Mouse (Mus musculus) lung, embryonic 16.5 days (tissue): ENCODE results near the gene Ahcyl1. TPM values are rescaled to one million over a fixed set of nuclear protein-coding genes. Genes with fewer than 3 reads are reported as not detected.

ENCODE experiments used
- ATAC-seq: fragments of 200-750 bp; cut with Nextera tagmentation; 2 replicates; pipeline ENCODE4 v1.8.0; 2017; ENCODE audit warnings: low read depth, mild to moderate bottlenecking, moderate library complexity
- H3K27ac ChIP-seq: fragments of 300-500 bp; sonication (generic); 2 replicates; pipeline ENCODE4 v1.5.1; 2014; ENCODE audit warnings: mild to moderate bottlenecking, control low read depth, low read length
- H3K27me3 ChIP-seq: fragments of 300-500 bp; sonication (generic); 2 replicates; pipeline ENCODE4 v1.6.1; 2014; ENCODE audit warnings: low read depth, low read length, mixed read lengths; ENCODE audit not compliant: control insufficient read depth, insufficient read depth
- H3K36me3 ChIP-seq: fragments of 300-500 bp; sonication (generic); 2 replicates; pipeline ENCODE4 v1.6.1; 2014; ENCODE audit warnings: low read length; ENCODE audit not compliant: control insufficient read depth, insufficient read depth
- H3K4me1 ChIP-seq: fragments of 300-500 bp; sonication (generic); replicated peaks from 2 replicates; pipeline ENCODE4 v1.6.1; 2014; ENCODE audit warnings: low read length, mixed read lengths; ENCODE audit not compliant: control insufficient read depth, insufficient read depth
- H3K4me2 ChIP-seq: fragments of 300-500 bp; sonication (generic); 2 replicates; pipeline ENCODE4 v1.6.1; 2014; ENCODE audit warnings: low read depth, low read length, control low read depth
- H3K4me3 ChIP-seq: fragments of 300-500 bp; sonication (generic); 2 replicates; pipeline ENCODE4 v1.5.1; 2014; ENCODE audit warnings: mild to moderate bottlenecking, low read length, control low read depth
- H3K9ac ChIP-seq: fragments of 300-500 bp; sonication (generic); 2 replicates; pipeline ENCODE4 v1.6.1; 2014; ENCODE audit warnings: low read length, control low read depth
- H3K9me3 ChIP-seq: fragments of 300-500 bp; sonication (generic); 2 replicates; pipeline ENCODE4 v1.6.1; 2016; ENCODE audit warnings: low read length; ENCODE audit not compliant: control insufficient read depth
- WGBS: fragments of 180-500 bp; shearing (Covaris S2); extraction: QIAGEN DNeasy Blood & Tissue Kit; methylation state at CpG from one replicate; pipeline ENCODE4 v1.1.7; 2014; 5-methylcytosine and 5-hydroxymethylcytosine counted together
- polyA plus RNA-seq: library from polyadenylated mRNA; unstranded; fragments of >200 nt; fragmentation: Nextera tagmentation; extraction: Ambion mirVana; gene quantifications from 2 replicates; pipeline ENCODE4 v1.2.1, GENCODE M21; 2015

Ahcyl1 gene
- polyA plus RNA-seq, 1 experiment from 2014 or later, result 76.3 TPM

DNA sequence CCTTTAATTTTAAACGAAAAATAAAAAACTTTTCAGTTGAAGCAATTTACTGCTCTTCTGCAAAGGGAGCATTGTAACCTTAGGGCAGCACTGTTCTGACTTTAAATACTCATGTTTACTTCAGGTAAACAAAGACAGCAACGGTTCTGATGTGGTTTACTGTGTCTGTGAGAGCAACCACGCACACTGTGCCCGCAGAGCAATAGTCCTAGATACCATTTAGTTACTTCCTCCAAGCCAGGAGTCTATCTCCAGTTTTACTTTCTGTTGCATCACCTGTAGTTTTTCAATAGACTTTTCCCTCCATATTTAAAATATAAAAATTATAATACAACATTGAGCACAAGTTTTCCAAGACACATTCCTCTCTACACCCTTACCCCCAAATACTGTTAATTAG is 25.9 kb downstream of the Ahcyl1 start:
- ATAC-seq, result no peak
- WGBS, result 73% methylated on average over 4 of the region's 4 CpGs
- Histone ChIP-seq H3K36me3 (peaks cover 61% of the 10 kb centered on the region), H3K4me3 (no peak overlapping the region), H3K9ac (no peak overlapping the region), H3K27ac (no peak overlapping the region), H3K4me1 (no peaks in the 10 kb centered on the region), H3K4me2 (no peak overlapping the region), H3K9me3 (no peaks in the 10 kb centered on the region), H3K27me3 (no peaks in the 10 kb centered on the region)

DNA sequence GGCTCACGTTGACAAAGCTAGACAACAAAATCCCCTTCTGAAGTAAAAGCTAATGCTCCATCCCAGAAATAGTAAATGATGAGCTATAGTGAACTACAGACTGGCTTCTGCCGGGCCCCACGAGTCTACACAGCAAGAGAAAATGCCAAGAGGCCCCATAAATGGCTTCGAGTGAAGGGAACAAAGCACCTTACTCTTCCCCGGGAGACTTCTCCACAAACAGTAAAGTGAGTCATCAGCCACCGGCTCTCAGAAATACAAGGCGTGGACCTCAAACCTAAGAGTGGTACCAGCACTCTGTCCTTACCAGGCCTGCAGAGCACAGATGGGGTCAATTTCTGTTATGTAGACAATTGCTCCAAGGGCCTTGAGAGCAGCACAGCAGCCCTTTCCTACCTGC is 27.6 kb downstream of the Ahcyl1 start:
- no peak for ATAC-seq
- 89% methylated on average over 7 of the region's 7 CpGs for WGBS
- no peak overlapping the region for H3K27ac ChIP-seq
- no peak overlapping the region for H3K4me2 ChIP-seq
- H3K4me1 ChIP-seq, result no peaks in the 10 kb centered on the region
- peaks cover 56% of the 10 kb centered on the region for H3K36me3 ChIP-seq
- H3K27me3 ChIP-seq, result no peaks in the 10 kb centered on the region
- H3K9ac ChIP-seq, result no peak overlapping the region
- no peak overlapping the region for H3K4me3 ChIP-seq
- H3K9me3 ChIP-seq, result no peaks in the 10 kb centered on the region

DNA sequence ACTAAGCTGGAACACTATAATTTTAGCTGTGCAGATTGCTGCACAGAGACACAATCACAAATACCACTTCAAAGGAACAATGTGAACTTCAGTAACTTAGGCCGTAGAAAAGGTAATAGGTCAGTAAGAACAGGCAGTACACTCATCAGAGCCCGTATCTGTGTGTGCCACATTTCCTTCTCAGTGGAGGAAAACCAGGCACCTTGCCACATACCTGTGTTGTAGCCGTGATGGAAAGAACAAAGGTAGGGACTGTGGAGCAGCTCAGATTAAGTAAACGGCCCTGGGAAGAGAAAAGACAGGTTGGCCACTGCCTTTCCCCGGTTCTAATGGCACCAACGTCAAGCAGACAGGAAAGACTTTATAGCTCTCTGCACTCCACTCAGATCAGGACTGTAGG is 28.9 kb downstream of the Ahcyl1 start:
- H3K27me3 ChIP-seq, result no peaks in the 10 kb centered on the region
- no peak overlapping the region for H3K4me2 ChIP-seq
- no peaks in the 10 kb centered on the region for H3K4me1 ChIP-seq
- 77% methylated on average over 6 of the region's 6 CpGs for WGBS
- no peak overlapping the region for H3K9ac ChIP-seq
- no peak for ATAC-seq
- no peak overlapping the region for H3K27ac ChIP-seq
- peaks cover 58% of the 10 kb centered on the region for H3K36me3 ChIP-seq
- no peaks in the 10 kb centered on the region for H3K9me3 ChIP-seq
- H3K4me3 ChIP-seq, result no peak overlapping the region

GRCm38 (mm10) chr3:107664641-107665040 is 31.7 kb downstream of the Ahcyl1 start:
- H3K9ac ChIP-seq, result no peak overlapping the region
- no peaks in the 10 kb centered on the region for H3K9me3 ChIP-seq
- no peak overlapping the region for H3K4me2 ChIP-seq
- 84% methylated on average over 1 of the region's 1 CpGs for WGBS
- no peak overlapping the region for H3K4me3 ChIP-seq
- no peaks in the 10 kb centered on the region for H3K27me3 ChIP-seq
- no peak for ATAC-seq
- no peaks in the 10 kb centered on the region for H3K4me1 ChIP-seq
- peaks cover 49% of the 10 kb centered on the region for H3K36me3 ChIP-seq
- no peak overlapping the region for H3K27ac ChIP-seq

DNA sequence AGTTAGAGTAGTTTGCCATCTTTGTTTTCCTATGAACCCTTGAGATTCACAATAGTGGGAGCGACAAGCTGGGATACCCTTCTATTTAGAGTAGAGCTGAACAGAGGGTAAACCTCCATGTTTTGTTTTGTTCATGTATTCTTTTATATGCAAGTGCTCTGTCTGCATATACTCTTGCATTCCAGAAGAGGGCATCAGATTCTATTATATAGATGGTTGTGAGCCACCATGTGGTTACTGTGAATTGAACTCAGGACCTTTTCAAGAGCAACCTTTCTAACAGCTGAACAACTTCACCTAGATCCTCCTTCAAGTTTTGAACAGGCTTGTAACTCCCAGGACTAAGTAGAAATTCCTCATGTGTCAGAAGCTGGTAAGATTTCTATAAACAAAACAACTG is 37.4 kb downstream of the Ahcyl1 start:
- H3K27ac ChIP-seq, result no peak overlapping the region
- no peak overlapping the region for H3K9ac ChIP-seq
- ATAC-seq, result no peak
- H3K36me3 ChIP-seq, result peaks cover 14% of the 10 kb centered on the region
- WGBS, result 70% methylated on average over 1 of the region's 1 CpGs
- no peaks in the 10 kb centered on the region for H3K9me3 ChIP-seq
- no peaks in the 10 kb centered on the region for H3K4me1 ChIP-seq
- H3K27me3 ChIP-seq, result no peaks in the 10 kb centered on the region
- H3K4me3 ChIP-seq, result no peak overlapping the region
- no peak overlapping the region for H3K4me2 ChIP-seq

DNA sequence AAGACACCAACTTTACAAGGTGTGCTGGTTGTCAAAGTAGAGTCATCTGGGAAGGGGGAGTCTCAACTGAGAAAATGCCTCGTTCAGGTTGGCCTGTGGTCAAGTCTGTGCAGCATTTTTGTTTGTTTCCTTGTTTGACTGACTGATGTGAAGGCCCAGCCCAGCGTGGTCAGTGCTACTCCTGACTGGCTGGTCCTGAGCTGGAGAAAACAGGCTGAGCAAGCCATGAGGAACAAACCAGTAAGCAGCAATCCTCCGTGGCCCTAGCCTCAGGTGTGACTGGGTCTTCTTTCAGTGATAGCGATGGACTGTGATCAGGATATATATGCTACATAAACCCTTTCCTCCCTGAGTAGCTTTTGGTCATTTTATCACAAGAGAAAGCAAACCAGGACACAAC is 39.5 kb downstream of the Ahcyl1 start:
- Histone ChIP-seq H3K9ac (no peak overlapping the region), H3K4me2 (no peak overlapping the region), H3K4me1 (no peaks in the 10 kb centered on the region), H3K4me3 (no peak overlapping the region), H3K9me3 (no peaks in the 10 kb centered on the region), H3K27me3 (no peaks in the 10 kb centered on the region), H3K27ac (no peak overlapping the region), H3K36me3 (peaks cover 8% of the 10 kb centered on the region)
- WGBS, result 71% methylated on average over 4 of the region's 4 CpGs
- no peak for ATAC-seq

DNA sequence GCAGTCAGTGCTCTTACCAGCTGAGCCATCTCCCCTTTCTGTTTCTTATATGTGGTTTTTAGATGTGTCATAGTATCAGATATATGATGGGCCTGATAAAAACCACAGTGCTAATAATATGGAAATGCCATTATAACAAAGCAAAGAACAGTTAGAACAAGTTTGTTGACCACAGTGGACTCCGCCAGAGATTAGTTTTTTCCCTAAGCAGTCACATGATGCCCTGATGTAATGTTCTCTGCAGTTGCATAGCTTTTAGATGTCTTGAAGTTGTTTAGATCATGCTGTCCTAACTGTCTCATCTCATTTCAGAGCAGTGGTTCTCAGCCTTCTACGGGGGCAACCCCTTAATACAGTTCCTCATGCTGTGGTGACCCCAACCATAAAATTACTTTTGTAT is 40.2 kb downstream of the Ahcyl1 start:
- no peak for ATAC-seq
- H3K9me3 ChIP-seq, result no peaks in the 10 kb centered on the region
- no peaks in the 10 kb centered on the region for H3K27me3 ChIP-seq
- H3K9ac ChIP-seq, result no peak overlapping the region
- no peak overlapping the region for H3K4me3 ChIP-seq
- H3K36me3 ChIP-seq, result peaks cover 5% of the 10 kb centered on the region
- no peaks in the 10 kb centered on the region for H3K4me1 ChIP-seq
- 85% methylated on average over 2 of the region's 2 CpGs for WGBS
- no peak overlapping the region for H3K27ac ChIP-seq
- H3K4me2 ChIP-seq, result no peak overlapping the region

DNA sequence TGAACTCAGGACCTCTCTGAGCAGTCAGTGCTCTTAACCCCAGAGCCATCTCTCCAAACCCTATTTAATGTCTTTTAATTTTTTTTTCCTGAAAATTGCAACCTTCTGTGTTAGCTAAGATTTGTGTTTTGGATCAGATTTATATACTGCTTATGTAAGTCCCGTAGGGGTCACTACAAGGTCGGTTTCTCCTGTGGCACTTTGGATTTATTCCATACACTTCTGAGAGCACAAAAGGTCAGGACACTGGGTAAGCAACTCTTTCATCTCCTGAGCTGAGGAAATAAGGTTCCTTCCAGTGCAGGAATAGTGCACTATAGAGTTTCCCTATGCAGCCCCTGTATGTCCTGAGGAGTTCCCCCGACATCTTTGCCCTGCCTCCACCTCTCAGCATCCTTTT is 40.9 kb downstream of the Ahcyl1 start:
- WGBS, result 59% methylated on average over 3 of the region's 3 CpGs
- Histone ChIP-seq H3K27ac (no peak overlapping the region), H3K4me3 (no peak overlapping the region), H3K9me3 (no peaks in the 10 kb centered on the region), H3K4me1 (no peaks in the 10 kb centered on the region), H3K27me3 (no peaks in the 10 kb centered on the region), H3K36me3 (no peaks in the 10 kb centered on the region; the same call in none of the 2 replicates), H3K4me2 (no peak overlapping the region), H3K9ac (no peak overlapping the region)
- ATAC-seq, result no peak

DNA sequence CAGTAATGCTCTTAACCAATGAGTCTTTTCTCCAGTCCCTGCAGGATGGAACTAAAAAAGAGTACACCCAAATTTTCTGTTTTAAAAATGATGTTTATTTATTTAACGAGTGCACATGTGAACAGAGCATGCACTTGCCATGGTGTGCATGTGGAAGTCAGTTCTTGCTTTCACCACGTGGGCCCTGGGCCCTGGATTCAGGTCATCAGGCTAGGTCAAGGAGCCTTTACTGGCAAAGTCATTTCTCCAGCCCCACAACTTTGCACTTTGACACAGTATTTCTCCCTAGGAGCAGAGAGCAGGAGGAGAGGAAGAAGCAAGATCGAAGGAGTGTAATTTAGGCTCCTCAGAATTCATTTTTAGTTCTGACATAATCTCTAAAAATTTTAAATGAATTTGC is 41.5 kb downstream of the Ahcyl1 start:
- no peaks in the 10 kb centered on the region; the same call in 1 of the 2 replicates for H3K36me3 ChIP-seq
- no peaks in the 10 kb centered on the region for H3K9me3 ChIP-seq
- no peaks in the 10 kb centered on the region for H3K27me3 ChIP-seq
- 71% methylated on average over 3 of the region's 3 CpGs for WGBS
- H3K4me3 ChIP-seq, result no peak overlapping the region
- ATAC-seq, result no peak
- no peak overlapping the region for H3K4me2 ChIP-seq
- H3K27ac ChIP-seq, result no peak overlapping the region
- no peaks in the 10 kb centered on the region for H3K4me1 ChIP-seq
- no peak overlapping the region for H3K9ac ChIP-seq

DNA sequence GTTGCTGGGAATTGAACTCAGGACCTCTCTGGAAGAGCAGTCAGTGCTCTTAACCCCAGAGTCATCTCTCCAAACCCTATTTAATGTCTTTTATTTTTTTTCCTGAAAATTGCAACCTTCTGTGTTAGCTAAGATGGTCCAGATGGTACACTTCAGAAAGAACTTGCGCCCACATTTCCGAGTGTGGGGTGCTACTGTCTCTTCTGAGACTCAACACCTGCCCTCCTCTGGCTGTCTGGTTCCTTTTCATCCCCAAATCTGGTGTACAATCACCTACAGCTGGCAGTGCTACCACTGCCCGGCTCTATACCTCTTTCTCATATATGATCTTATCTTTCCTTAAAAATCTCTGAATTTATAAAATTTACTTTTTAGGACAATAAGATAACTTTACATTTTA is 43.4 kb downstream of the Ahcyl1 start:
- Histone ChIP-seq H3K9ac (no peak overlapping the region), H3K9me3 (no peaks in the 10 kb centered on the region), H3K4me1 (no peaks in the 10 kb centered on the region), H3K36me3 (no peaks in the 10 kb centered on the region), H3K27me3 (no peaks in the 10 kb centered on the region), H3K4me3 (no peak overlapping the region), H3K4me2 (no peak overlapping the region), H3K27ac (no peak overlapping the region)
- WGBS, result 81% methylated on average over 3 of the region's 3 CpGs
- ATAC-seq, result no peak
